Mouse (Mus musculus) monocyte, adult 2 months (primary cell): Measurements from ENCODE around the gene Creb3l2.
"Not testable (repeated sequence)": the region's sequence is repeated elsewhere in the genome, so short reads cannot be mapped to it uniquely, and the experiment has no call there.

Experiments used
- DNase-seq, 2 experiments: peaks; one replicate each; pipeline ENCODE4 v3.0.0; 2022; ENCODE audit warnings: low spot score in 2 of 2, low read depth in 1 of 2

The Creb3l2 gene

DNA sequence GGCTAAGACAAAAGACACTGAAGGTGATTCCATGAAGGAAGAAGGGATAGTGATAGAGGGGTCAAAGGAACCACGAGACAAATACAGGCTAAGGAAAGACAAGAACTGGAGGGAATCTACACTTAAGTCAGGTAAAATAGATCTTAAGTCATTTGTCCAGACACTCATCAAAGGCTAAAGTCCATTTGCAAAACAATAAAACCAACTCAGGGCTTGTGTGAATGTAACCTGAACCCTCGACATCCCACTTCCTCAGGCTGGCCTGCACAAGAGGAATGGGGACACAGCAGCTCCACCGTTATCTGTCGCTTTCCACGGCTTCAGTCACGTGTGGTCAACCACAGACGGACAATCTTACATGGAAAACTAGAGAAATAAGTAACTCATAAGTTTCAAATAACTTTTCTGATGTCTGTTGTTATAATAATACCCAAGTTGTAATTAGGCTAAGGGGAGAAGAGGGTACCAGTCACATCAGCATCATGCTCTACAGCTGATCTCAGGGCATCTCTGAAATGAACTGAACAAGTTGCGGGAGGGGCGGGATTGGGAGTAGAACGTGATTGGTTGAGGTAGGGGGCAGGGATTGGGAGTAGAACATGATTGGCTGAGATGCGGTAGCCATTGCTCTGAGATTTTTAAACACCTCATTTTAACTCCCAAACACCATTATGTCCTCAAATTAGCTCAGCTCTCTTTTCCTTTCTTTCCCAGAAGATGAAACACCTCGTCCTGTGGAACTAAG, 63.9 kb downstream of the Creb3l2 start:
- no peak for DNase-seq

DNA sequence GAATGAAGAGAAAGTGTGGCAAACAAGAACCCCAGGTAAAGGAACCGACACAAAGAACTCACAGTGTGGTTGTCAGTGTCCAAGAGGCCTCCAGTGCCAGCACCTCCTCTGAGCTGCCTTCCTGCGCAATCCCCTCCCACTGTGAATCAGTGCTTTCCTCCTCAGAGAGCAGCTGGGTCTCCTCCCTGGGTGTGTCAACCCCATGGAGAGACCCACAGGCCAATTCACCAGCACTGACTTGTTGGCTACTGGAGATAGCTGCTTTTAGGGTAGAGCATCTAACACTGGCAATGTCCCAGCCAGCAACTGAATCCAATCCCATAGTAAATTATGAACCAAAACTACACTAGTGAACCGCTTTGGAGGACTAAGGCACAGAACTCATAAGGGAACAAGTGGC, 64.6 kb downstream of the Creb3l2 start:
- not testable (repeated sequence) for DNase-seq

DNA sequence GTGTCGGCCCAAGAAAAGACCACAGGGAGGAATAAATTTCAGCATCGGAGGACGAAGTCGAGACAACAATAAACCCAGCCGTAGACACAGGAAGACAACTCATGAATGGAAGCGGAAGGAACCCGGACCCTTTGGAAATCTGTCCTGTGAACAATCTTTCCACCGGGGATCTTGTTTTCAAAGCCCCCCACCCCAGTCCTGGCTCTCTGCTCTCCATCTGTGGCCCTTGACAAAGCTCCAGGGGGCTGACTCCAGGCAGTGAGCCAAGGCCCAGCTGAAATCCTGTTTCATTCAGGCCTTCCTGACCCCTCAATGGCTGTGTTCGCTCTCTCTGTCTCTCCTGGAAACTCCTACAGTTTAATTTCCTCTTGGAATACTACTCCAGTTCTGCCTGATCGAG, 66.5 kb downstream of the Creb3l2 start:
- no peak for DNase-seq

DNA sequence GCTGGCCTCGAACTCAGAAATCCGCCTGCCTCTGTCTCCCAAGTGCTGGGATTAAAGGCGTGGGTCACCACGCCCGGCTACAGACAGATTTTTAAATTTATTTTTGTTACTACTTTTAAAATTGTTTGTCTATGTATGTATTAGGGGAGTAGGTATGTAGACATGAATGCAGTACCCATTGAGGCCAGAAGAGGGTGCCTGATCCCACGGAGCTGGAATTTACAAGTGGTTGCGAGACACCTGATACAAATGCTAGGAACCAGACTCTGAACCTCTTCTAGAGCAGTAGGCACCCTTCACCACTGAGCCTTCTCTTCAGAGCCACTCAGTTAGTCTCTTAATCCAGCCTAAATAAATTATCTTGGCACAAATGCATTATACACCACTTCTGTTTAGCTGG, 70.6 kb downstream of the Creb3l2 start:
- peak in 1 of 2 experiments; percentile 3 for DNase-seq

DNA sequence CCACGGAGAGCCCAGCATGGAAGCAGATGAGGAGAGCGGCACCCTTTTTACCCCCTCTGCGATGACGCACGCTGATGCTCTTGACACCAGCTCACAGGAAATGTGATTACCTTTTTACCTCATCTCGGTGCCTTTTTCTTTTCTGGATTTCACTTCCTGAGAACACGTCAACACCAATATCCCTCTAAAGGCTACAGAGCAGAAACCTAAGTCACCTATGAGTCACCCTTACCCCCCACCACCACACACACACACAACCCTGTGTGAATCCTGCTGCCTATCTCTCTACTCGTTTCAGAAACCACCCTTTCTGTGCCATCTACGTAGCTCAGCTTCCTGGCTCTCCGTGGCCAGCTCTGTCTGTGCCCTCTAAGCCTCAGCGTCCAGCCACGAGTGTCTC, 71.4 kb downstream of the Creb3l2 start:
- DNase-seq: no peak

DNA sequence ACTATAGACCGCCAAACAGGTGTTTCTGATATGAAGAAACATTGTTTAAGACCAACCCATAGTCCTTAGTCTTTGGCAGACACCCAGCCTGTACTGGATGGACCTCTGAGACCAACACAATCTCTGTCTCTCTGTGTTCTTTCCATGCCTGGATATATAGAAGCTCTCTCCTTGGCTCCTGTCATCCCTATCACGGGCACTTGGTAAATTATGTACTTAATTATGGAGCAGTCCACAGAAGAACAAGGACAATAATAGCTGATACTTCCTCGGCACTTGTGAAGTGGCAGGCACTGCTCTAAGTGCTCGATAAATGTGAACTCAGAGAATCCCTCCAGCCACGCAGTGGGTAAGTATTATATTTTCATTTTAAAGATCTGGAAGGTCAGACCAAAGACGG, 72.2 kb downstream of the Creb3l2 start:
- DNase-seq: no peak

DNA sequence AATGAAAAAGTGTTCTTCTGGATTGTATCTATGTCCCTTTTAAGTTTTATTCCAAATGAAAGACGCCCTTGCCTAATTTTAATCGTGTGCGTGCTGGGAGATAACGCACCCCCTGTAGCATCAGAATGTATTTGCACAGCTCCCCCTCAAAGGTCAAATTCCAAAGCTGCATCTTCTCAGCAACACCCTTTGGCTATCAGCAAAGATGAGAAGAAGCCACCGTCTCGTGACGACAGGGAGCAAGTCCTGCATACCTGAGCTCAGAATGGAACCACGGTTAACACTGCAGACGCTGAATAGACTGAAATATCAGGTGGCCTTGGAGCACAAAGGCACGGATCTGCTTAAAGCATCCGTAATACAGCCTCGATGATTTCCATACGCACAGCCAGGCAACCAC, 73.7 kb downstream of the Creb3l2 start:
- DNase-seq: no peak

DNA sequence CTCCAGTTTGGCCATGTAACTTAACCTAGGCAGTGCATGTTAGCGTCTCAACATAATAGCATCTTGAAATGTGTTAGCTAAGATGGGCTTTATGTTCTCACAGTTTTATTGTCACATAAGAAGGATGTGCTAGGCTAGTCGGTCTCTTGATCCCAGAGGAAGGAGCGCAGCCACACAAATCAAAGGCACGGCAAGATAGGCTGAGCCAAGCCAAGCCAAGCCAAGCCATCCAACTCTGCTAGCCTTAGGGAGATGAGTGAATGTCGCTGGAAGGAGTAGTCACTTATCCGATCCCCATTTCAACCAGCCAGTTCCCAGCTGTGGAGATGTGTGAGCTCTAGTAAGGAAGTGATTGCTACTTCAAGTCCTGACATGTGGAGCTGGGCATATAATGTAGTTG, 75.0 kb downstream of the Creb3l2 start:
- no peak for DNase-seq

DNA sequence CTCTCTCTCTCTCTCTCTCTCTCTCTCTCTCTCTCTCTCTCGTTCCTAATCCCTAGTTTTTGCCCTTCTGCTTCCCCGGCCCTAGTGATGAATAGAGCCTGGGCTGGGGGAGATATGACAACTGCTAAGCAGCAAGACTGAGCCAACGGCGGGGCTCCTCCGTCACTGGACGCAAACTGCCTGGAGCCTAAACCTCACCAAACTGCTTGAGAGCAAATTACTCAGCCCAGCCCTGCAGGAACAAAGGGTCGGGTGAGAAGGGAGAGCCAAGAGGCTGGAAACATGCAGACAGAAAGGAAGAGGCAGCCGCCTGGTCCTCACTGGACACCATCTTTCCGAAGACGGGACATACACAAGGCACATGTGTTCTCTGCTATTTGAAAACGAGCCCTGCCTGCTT, 76.8 kb downstream of the Creb3l2 start:
- no peak for DNase-seq

DNA sequence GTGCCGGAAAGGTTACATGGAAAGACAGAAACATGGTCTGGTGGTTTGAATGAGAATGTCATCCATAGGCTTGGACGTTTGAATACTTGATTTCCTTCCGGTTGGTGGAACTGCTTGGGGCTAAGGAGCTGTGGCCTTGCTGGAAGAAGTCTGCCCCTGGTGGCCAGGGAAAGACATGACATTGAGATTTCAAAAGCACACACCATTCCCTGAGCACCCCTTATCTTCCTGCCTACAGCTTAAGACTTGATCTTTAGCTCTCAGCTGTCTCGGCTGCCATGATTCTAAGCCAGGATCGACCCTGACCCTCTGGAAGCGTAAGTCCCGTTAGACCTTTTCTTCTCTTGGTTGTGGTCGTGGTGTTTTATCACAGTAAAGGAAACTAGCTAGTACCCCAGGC, 77.6 kb downstream of the Creb3l2 start:
- no peak for DNase-seq

DNA sequence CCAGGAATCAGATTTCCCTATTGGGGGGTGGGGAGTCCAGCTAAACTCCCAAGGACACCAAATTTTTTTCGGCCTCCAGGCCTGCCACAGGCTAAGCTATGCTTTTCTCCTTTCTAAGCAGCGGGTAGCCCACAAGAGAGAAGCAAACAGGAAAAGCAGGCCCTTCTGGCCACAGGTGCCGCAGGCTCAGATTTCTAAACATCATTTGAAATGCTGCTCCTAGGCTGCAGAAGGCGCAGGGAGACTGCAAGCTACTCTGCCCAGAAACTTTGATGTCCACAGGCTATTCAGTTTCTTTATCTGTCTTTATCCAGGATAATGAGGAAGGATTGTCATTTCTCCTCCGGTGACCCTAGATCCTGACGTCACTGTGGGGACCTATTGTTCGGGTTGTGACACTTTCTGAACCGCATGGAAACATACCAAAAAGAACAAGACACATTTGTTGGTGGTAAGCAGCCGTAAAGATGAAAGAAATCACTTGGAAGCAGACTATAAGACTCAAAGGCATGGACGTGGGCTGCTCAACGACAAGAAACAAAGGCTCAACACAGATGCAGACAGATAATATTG, 81.0 kb downstream of the Creb3l2 start:
- DNase-seq: no peak

DNA sequence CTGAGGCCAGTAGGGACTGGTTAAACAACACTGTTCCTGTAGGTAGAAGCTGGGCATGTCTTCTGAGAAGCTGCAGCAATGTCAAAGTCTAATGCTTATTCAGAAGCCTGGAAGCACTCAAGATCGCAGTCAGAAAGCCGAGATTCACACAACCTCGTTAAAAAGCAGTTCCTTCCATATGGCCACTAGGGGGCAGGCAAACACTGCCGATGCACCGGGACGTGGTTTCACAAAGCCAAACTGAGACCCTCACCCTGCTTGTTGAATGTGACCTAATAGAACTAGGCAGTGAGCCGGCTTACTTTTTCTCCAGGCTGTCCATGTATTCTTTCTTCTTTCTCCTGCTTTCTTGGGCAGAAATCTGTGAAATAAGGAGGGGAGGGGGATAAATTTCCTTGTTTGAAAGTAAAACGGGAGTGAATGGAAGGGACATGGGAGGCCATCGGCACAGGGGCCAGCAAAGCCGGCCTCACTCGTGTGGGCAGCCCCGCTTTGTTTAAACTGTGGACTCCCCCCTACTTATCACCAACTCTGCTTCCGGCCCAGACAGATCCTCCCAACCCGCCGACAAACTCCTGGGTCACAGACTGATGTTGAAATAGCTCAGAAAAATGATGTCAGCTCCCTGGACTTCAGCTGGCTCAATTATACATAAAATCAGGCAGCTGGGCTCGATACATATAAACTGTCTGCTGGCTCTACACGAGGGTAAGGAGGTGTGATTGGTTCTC, 87.3 kb downstream of the Creb3l2 start:
- DNase-seq: peak in 1 of 2 experiments; percentile 21

DNA sequence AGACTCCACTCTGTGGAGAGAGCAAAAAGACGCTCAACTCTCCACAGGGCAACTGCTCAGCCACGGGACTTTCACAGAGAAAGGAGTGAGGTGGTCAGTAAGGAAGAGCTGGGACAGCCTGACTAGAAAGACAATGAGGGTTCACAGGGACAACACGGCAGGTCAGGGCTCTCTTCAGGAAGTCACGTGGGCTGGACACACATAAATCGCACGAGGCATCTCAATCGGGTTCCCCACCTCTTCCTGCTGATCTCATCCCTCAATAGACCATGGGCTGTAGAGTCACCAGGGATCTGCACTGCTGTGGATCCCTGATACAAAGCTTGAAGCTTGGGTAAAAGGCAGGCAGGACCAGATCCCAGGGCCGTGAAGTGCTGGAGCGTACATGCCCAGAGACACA, 88.3 kb downstream of the Creb3l2 start:
- DNase-seq: no peak

DNA sequence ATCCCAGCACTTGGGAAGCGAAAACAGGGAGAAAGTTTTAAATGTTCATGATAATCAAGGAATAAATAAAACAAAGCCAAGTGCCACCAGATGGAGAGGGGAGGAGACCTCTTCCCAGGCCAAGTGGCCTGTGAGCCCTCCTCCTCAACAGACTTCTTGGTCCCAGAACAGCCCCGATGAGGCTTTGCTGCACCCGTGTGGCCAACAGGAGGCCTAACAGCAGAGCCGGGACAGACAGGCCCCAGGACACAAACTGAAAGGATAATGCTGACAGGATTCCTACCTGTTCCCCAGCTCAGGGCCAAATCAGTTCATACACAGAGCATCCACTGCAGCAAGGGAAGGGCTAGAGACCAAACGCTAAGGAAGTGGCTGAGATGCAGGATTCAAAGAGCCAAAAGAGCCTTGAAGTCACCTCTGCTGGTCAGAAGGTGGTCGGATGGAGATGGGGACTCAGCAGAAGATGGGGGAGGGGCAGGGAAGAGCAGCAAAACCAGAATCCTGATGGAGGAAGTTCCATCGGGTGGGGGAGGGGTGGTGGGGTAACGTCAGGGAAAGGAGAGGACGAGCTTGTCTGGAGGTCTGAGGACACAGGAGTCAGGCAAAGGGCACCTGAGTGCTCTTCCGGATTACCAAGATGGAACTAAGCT, 90.1 kb downstream of the Creb3l2 start:
- no peak for DNase-seq

DNA sequence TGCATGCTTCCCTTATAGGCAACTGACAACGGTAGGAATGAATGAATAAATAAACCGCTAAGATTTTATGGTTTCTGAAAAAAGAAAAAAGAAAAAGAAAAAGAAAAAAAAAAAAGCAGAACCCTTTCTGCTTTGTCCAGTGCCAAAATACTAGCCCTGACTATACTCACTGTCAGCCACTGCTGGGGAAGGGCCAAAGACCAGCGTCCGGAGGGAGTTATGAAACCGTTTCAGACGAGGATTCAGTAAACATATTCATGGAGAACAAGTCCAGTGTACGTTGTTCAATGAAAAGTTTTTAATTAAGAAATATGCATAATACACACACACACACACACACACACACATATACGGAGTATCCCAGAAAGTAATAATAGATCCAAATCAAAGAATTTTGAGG, 91.6 kb downstream of the Creb3l2 start:
- no peak for DNase-seq

DNA sequence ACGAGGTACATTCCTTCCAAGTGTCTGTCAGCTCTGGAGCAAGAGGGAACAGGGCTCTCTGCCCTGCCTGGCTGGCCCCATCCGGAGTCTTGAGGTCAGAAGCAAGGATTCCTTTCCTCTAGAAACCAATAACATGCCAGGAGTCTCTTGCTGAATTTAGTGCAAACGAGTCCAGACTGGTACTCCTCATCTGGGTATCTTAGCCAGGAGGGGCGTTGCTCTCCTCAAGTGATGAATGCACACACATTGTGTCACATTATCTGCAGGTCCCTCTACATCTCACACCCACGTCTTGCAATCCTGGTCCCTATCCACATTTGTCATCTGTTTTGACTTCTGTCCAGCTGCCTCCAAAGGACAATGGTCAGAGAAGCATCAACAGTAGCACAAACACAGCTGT, 94.3 kb downstream of the Creb3l2 start:
- no peak for DNase-seq

DNA sequence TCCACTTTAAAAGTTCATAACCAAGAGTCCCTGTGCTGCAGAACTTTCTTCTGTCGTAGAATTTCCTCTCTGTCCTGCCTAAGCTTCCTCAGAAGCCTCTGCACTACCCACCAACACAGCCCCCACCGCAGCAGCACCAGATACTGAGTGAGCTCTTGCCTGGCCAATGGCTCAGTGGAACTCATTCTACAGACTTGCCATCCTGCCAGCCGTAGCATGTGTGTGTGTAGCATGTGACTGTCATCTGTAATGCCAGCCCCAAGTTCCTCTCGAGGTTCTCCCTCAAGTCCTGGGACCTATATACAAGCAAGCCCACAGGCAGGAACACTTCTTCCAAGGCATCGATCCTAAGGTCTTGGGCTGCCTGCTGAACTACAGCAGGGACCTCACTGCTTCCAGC, 103.9 kb downstream of the Creb3l2 start:
- no peak for DNase-seq

DNA sequence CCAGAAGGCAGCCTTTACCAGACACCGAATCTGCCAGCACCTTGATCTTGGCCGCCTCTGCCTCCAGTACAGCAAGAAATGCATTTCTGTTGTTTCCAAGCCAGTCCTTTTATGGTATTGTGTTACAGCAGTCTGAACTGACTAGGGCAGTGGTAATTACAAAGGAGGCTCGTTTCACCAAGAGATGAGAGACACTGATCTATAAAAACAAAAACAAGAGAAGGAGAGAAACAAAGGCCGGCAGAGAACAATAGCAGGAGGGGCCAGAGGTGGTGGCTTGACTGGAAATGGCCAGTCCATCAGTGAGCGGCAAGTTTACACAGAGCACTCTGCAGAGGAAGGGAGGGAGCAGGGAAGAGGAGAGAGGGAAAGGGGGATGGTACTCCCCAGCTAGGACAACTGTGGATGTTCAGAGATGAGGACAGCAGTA, 105.1 kb downstream of the Creb3l2 start:
- DNase-seq: no peak

DNA sequence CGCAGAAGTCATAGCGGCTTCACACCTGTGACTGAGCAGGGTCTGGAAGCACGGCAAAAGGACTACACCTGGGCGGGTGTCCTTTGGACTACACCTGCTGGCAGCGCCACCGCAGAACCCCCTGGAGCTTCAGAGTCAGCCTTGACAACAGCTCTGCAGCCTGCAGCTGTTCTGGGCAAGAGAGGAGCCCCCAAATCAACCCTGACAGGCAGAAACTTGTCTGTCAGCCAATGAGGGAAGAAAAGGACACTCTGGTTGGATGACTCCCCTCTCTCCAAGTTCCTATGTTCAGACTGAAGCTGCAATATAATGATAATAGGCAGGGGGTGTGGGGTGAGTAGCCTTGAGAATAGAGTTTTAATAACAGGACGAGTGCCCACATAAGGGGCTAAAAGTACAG, 105.6 kb downstream of the Creb3l2 start:
- no peak for DNase-seq

DNA sequence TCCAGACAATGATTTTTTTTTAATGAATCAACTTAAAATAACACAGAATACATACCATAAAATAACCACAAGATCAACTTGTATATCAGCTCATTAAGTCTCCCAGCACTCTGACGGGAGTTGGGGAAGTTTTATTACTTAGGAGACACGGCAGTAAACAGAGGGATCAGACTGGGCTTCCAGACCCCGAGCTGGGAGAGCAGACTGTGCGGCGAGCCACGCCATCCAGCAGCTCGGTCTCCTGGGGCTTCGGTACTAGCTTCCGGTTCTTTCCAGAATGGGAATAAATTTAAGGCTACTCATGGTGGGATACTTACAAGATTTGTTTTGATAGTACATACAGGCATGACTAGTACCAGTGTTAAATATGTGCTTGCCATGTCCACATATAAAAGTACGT, 109.1 kb downstream of the Creb3l2 start:
- DNase-seq: no peak

DNA sequence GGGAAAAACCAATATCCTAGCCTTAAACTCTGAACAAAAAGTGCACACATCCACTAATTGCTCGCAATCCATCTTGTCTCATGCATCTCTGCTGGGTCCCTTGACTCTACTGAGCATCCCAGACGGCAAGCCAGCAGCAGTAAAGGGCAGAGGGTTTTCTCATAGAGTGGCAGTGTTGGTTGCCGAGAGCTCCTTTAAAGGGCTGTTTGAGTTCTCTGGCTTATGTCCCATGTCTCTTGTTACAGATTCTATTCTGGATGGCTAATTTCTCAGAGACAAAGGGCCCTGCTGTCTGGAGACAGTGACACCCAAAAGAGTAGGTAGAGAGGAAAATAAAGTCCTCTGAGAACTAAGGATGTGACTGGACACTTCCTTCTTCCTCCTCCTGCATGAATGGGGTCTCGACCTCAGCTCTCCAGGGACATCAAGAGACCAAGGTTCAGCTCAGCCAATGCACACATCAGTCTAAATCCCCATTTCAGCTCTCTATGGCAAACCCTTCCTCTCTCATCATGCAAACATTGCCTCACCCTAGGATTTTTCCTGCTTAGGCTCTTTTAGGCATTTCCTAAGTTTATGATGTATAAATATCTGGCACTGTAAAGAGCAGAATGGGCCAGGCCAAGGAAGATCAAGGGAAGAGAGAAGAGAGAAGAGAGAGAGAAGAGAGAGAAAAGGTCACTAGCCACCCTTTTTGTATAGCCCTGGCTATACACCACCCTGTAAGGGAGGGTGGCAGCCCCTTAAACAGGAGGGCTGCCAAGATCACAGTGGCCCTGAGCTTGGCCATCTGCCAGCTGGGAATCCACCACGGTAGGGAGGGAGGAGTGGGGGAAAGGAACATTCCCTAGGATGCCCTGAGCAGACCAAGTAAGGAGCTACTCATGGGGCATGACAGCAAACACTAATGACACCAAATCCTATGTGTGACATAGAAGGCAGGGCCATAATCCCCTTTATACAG, 111.8 kb downstream of the Creb3l2 start:
- DNase-seq: no peak
